Mouse (Mus musculus): ENCODE data around the gene Erich6.

GRCm38 (mm10) chr3:58663970-58664369, 27.0 kb upstream of the Erich6 start:
- TF ChIP-seq CTCF (IDR thresholded peaks at IDR 0.05; ENCODE audit: extremely low read depth, insufficient read length, insufficient replicate concordance, low read depth, low read length) (no peak), POLR2A (IDR thresholded peaks at IDR 0.05; ENCODE audit: low read depth, low read length) (no peak)
